Comparison of ENCODE assay signal across 8 mouse cellular contexts in the genomic region with DNA sequence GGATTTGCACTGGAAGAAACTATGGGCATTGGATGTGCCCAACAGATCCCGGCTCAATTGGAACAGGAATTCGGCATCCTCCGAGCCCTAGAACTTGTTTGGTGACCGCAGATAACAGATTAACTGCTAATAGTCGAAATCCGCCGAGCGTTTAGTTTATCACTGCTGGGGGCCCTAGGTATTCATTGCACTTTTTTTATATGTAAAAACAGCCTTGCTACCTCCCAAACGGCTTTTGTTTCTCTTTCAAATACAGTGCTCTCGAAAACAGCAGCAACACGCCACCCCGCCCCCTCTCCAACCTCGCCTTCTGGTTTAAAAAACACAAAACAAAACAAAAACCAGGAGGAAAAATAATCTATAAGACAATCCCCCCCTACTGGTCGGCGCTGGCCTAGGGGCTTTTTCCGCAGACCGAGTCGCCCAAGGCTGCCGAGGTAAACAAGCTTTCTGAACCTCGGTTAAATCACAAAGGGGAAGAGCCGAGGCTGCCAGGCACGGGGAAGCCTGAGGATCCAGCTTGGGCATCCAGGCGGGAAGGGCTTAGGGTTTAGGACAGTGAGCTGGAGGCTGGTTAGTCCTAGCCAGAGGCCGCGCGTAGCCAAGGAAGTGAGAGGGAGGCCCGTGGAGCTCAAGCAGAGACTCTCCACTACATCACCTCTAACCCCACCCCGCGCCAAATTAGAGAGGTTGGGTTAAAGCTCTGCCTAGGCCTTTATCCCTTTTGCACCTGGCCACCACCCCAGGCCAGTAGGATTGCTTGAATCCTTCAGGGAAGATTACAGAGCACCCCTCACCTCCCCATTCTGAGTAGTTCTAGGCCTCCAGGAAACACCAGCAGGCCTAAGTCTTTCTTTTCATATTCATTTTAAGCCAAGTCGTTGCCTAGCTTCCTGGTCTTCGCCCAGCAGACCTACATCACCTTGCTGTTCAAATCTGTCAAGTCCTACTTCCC. TPM values are rescaled to one million over a fixed set of nuclear protein-coding genes. Genes with fewer than 3 reads are reported as not detected.
DNase-seq lines count a peak whose midpoint lies in the region; ATAC-seq and TF ChIP-seq lines count a peak whose summit lies in the region.

No protein-coding gene starts in this region.

- ATAC-seq in hindbrain, postnatal 0 days: no peak
- no peak for ATAC-seq in neural tube, embryonic 11.5 days (ENCODE audit: insufficient read depth, low FRiP score, low TSS enrichment)
- no peak for ATAC-seq in erythroid progenitor cell, adult 5-6 weeks (replicated peaks; ENCODE audit: low FRiP score, poor library complexity, severe bottlenecking)

- H3K4me1 ChIP-seq in hindbrain, postnatal 0 days (ENCODE audit: insufficient read depth, low read length): no peaks in the 10 kb centered on the region
- H3K4me1 ChIP-seq in neural tube, embryonic 11.5 days (ENCODE audit: control insufficient read depth, insufficient read depth, low read length): peaks cover 11% of the 10 kb centered on the region; the same call in 1 of the 2 replicates

- H3K36me3 ChIP-seq in hindbrain, postnatal 0 days (ENCODE audit: insufficient read depth, low read length): no peaks in the 10 kb centered on the region
- H3K36me3 ChIP-seq in neural tube, embryonic 11.5 days (ENCODE audit: control insufficient read depth, insufficient read depth, low read length): no peaks in the 10 kb centered on the region

- peak; percentile 71 to 75 for DNase-seq in kidney, postnatal 4 days
- DNase-seq in kidney, adult 9 months: no peak
- peak; percentile 80 for DNase-seq in ZHBTc4 (ENCODE audit: low read depth, low spot score)
- DNase-seq in hindbrain, postnatal 0 days (ENCODE audit: low spot score): no peak
- peak; percentile 40 for DNase-seq in neural tube, embryonic 11.5 days (ENCODE audit: low spot score)
- DNase-seq in urinary bladder, postnatal 10 days (ENCODE audit: low spot score): no peak
- DNase-seq in gastrocnemius, postnatal 25 days: no peak

- H3K4me2 ChIP-seq in hindbrain, postnatal 0 days (ENCODE audit: low read depth, low read length): no peak overlapping the region
- H3K4me2 ChIP-seq in neural tube, embryonic 11.5 days (ENCODE audit: low read depth): no peak overlapping the region

- WGBS in hindbrain, postnatal 0 days: 28% methylated on average over 31 of the region's 31 CpGs
- WGBS in neural tube, embryonic 11.5 days: 9% methylated on average over 31 of the region's 31 CpGs

- peak; percentile 25 for TF ChIP-seq CTCF in hindbrain, postnatal 0 days (IDR thresholded peaks at IDR 0.05; ENCODE audit: low read depth)

- no peaks in the 10 kb centered on the region for H3K9me3 ChIP-seq in hindbrain, postnatal 0 days (ENCODE audit: low read length)
- no peaks in the 10 kb centered on the region for H3K9me3 ChIP-seq in neural tube, embryonic 11.5 days (ENCODE audit: control insufficient read depth, low read length)

- H3K27ac ChIP-seq in hindbrain, postnatal 0 days: no peak overlapping the region
- H3K27ac ChIP-seq in neural tube, embryonic 11.5 days (ENCODE audit: low read depth, low read length): no peak overlapping the region

- no peak overlapping the region for H3K4me3 ChIP-seq in hindbrain, postnatal 0 days (ENCODE audit: low read length)
- H3K4me3 ChIP-seq in neural tube, embryonic 11.5 days (ENCODE audit: low read depth, low read length): no peak overlapping the region

- H3K9ac ChIP-seq in hindbrain, postnatal 0 days (replicated peaks; ENCODE audit: low read length): no peak overlapping the region
- no peak overlapping the region for H3K9ac ChIP-seq in neural tube, embryonic 11.5 days (ENCODE audit: low read length)

- H3K27me3 ChIP-seq in hindbrain, postnatal 0 days (ENCODE audit: insufficient read depth, low read length): no peaks in the 10 kb centered on the region; the same call in 1 of the 2 replicates
- H3K27me3 ChIP-seq in neural tube, embryonic 11.5 days (ENCODE audit: control insufficient read depth, insufficient read depth, low read length): peaks cover 52% of the 10 kb centered on the region

RNA-seq across cellular contexts. Expression of a gene that starts 6.7 kb away (rescaled TPM):
- 22.6 and 27.3 TPM in 2 replicates for total RNA-seq in hindbrain, postnatal 0 days (2014; rRNA removed)
- polyA plus RNA-seq in hindbrain, postnatal 0 days (2015; fragmentation: Nextera tagmentation; extraction: Ambion mirVana): 8.8 and 10.3 TPM in 2 replicates
- 21.0 and 26.7 TPM in 2 replicates for polyA plus RNA-seq in neural tube, embryonic 11.5 days (2014; fragmentation: Nextera tagmentation; extraction: Ambion mirVana)
- 21.4 and 32.4 TPM in 2 replicates for total RNA-seq in erythroid progenitor cell, adult 5-6 weeks (2015; ENCODE audit: low replicate concordance)
- 26.3 and 35.9 TPM in 2 replicates for total RNA-seq in erythroid progenitor cell, adult 5-6 weeks (2017; ENCODE audit: low replicate concordance)
- total RNA-seq in gastrocnemius, postnatal 25 days (2021): 10 to 100 TPM; 10.1 to 13.7 TPM

Comparison
In these comparisons a context has a peak if more than half of its experiments do, and no peak if none do; other contexts are left out.
1. DNase-seq: peak in kidney, postnatal 4 days (2 of 2), ZHBTc4 (single experiment) and neural tube, embryonic 11.5 days (single experiment); none in kidney, adult 9 months (single experiment), hindbrain, postnatal 0 days (single experiment), urinary bladder, postnatal 10 days (single experiment) and gastrocnemius, postnatal 25 days (single experiment).